Mouse (Mus musculus) intestine, embryonic 16.5 days (tissue): Measurements from ENCODE around the gene Slc29a1. TPM values are rescaled to one million over a fixed set of nuclear protein-coding genes. Genes with fewer than 3 reads are reported as not detected.

Experiments used
- ATAC-seq: fragments of 200-750 bp; cut with Nextera tagmentation; 2 replicates; pipeline ENCODE4 v1.8.0; 2017; ENCODE audit warnings: moderate TSS enrichment, moderate library complexity
- H3K27ac ChIP-seq: fragments of 300-500 bp; sonication (generic); 2 replicates; pipeline ENCODE4 v1.5.1; 2014; ENCODE audit warnings: mild to moderate bottlenecking, low read length
- H3K27me3 ChIP-seq: fragments of 300-500 bp; sonication (generic); replicated peaks from 2 replicates; pipeline ENCODE4 v1.6.1; 2014; ENCODE audit warnings: low read length, control low read depth, mixed read lengths; ENCODE audit not compliant: control insufficient read depth, insufficient read depth
- H3K36me3 ChIP-seq: fragments of 300-500 bp; sonication (generic); 2 replicates; pipeline ENCODE4 v1.6.1; 2014; ENCODE audit warnings: low read length, control low read depth; ENCODE audit not compliant: control insufficient read depth, insufficient read depth
- H3K4me1 ChIP-seq: fragments of 300-500 bp; sonication (generic); 2 replicates; pipeline ENCODE4 v1.6.1; 2014; ENCODE audit warnings: low read length, control low read depth, mixed read lengths; ENCODE audit not compliant: control insufficient read depth, insufficient read depth
- H3K4me2 ChIP-seq: fragments of 300-500 bp; sonication (generic); 2 replicates; pipeline ENCODE4 v1.6.1; 2014; ENCODE audit warnings: low read depth, low read length, control low read depth
- H3K4me3 ChIP-seq: fragments of 300-500 bp; sonication (generic); 2 replicates; pipeline ENCODE4 v1.5.1; 2014; ENCODE audit warnings: mild to moderate bottlenecking, low read length
- H3K9ac ChIP-seq: fragments of 300-500 bp; sonication (generic); 2 replicates; pipeline ENCODE4 v1.6.1; 2014; ENCODE audit warnings: low read depth, low read length
- H3K9me3 ChIP-seq: fragments of 300-500 bp; sonication (generic); 2 replicates; pipeline ENCODE4 v1.6.1; 2016; ENCODE audit warnings: low read length, control low read depth; ENCODE audit not compliant: control insufficient read depth
- WGBS: fragments of 180-500 bp; shearing (Covaris S2); extraction: QIAGEN DNeasy Blood & Tissue Kit; methylation state at CpG from one replicate; pipeline ENCODE4 v1.1.7; 2014; 5-methylcytosine and 5-hydroxymethylcytosine counted together
- polyA plus RNA-seq: library from polyadenylated mRNA; unstranded; fragments of >200 nt; fragmentation: Nextera tagmentation; extraction: Ambion mirVana; gene quantifications from 2 replicates; pipeline ENCODE4 v1.2.1, GENCODE M21; 2015

Slc29a1 gene
- polyA plus RNA-seq, 1 experiment from 2014 or later = 83.1 TPM

DNA sequence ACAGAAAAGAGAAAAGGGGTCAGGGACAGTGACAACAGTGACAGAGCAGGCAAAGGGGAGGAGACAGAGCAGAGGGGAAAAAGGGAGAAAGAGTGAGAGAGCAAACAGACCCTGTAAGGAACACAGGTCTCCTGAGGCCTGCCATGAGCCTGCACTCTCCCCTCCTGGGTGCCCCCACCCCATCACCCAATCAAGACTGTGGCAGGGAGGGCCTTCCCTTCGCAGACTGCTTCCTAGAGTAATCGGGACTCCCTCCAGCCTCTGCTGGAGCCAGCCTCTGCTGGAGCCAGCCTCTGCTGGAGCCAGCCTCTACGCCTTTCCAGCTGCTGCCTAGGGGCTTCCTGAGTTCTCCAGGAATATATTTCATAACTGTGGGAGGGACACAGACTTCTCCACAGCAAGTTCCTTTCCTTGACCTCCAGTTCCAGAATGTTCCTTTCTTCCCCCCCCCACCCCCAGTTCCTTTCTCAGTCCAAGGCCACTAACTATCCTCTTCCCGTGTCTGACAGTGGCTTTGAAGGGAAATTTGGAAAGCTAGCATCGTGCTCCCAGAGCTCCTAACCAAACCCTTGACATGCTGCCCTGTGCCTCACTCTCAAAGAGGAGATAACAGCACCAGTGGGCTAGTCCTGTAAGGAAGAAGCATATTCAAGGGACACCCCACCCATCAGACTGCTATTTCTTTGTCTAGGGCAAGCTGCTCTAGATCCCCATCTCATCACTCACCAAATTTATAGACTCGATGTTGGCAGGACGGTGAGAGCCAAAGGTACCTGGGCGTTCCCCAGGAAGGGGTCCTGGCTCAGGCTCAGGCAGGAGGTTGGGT lies 6.6 kb downstream of the Slc29a1 start:
- peak overlapping the region; percentile 51; the same call in 1 of the 2 replicates for H3K9ac ChIP-seq

DNA sequence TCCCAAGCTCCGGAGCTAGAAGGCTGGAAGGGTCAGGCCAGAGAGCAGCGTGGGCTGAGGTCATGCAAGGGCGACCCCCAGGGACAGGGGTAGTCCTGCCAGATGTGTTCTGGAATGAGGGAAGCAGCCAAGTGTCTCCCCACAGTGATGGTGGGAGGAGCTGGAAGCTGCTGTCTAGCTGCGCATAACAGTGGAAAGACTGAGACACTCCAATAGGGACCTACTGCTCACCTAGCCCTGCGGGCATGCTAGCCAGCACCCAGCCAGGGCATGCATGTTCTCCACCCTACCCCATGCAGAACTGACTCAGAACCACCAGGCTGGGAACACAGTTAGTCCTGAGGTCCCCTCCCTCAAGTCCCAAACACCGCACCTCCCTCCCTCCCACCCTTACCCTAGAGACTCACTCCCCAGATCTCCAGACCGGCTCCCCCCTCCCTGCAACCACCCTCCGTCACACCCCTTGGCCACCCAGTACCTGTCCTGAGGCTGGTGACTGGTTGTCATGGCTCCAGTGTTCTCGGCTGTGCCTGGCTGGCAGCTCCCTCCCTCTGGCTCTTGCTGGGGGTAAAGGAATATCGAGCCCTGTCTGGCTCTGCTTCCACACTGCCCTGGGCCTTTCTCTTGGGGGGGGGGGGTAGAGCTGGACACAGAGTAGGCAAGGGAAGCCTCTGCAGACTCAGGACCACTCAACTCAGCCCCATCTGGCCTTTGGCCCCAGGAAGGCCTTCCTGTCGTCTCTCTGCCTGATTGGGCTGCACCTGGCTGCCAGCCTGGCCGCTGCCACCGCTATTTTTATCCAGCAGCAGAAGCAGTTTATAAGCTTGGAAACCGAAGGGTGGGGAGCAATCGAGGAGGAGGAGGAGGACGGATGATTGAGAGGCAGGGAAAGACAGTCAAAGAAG lies 7.5 kb downstream of the Slc29a1 start:
- Histone ChIP-seq H3K9me3 (no peaks in the 10 kb centered on the region), H3K36me3 (peaks cover 4% of the 10 kb centered on the region; the same call in 1 of the 2 replicates), H3K27me3 (no peaks in the 10 kb centered on the region), H3K4me2 (peak overlapping the region; percentile 16; the same call in 1 of the 2 replicates), H3K27ac (peak overlapping the region; percentile 41; the same call in 1 of the 2 replicates), H3K4me3 (no peak overlapping the region), H3K4me1 (peaks cover 46% of the 10 kb centered on the region), H3K9ac (peak overlapping the region; percentile 48)
- no peak for ATAC-seq
- WGBS = 54% methylated on average over 16 of the region's 16 CpGs

More for the DNA sequence above, 6.6 kb downstream of the Slc29a1 start:
- Histone ChIP-seq H3K36me3 (peaks cover 4% of the 10 kb centered on the region; the same call in 1 of the 2 replicates), H3K4me2 (peak overlapping the region; percentile 30), H3K27ac (peak overlapping the region; percentile 41), H3K9me3 (no peaks in the 10 kb centered on the region), H3K4me1 (peaks cover 48% of the 10 kb centered on the region), H3K4me3 (0 out of 2 replicates have a peak overlapping the region, but pooled peaks have one; percentile 10), H3K27me3 (no peaks in the 10 kb centered on the region)
- 52% methylated on average over 8 of the region's 8 CpGs for WGBS
- ATAC-seq = no peak

GRCm38 (mm10) chr17:45590410-45590809 lies 9.0 kb downstream of the Slc29a1 start:
- 77% methylated on average over 6 of the region's 6 CpGs for WGBS

DNA sequence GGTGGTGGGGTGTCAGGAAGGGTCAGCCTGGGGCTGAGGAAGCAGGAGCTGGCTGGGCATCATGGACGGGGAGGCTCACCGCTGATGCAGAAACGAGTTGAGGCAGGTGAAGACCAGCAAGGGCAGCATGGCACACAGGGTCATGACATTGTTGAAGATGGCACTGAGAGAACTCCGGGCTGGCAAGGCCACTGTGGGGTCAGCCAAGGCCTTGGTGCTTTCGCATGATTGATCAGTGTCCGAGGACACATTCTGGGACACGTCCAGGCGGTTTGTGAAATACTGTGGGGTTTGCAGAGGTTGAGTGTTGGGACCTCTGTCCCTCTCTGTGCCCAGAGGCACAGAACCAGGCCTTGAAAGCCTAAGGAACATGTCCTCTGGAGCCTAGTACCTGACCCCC lies 9.6 kb downstream of the Slc29a1 start:
- WGBS = 94% methylated on average over 8 of the region's 8 CpGs
- Histone ChIP-seq H3K27ac (no peak overlapping the region), H3K4me1 (peaks cover 42% of the 10 kb centered on the region), H3K9me3 (no peaks in the 10 kb centered on the region), H3K27me3 (no peaks in the 10 kb centered on the region), H3K4me3 (no peak overlapping the region), H3K36me3 (peaks cover 4% of the 10 kb centered on the region), H3K4me2 (no peak overlapping the region), H3K9ac (no peak overlapping the region)
- no peak for ATAC-seq

More at GRCm38 (mm10) chr17:45590410-45590809, 9.0 kb downstream of the Slc29a1 start:
- no peak overlapping the region for H3K4me2 ChIP-seq
- no peak overlapping the region for H3K4me3 ChIP-seq
- no peaks in the 10 kb centered on the region for H3K9me3 ChIP-seq
- no peak overlapping the region for H3K27ac ChIP-seq
- H3K27me3 ChIP-seq = no peaks in the 10 kb centered on the region
- peaks cover 40% of the 10 kb centered on the region for H3K4me1 ChIP-seq
- ATAC-seq = no peak
- no peak overlapping the region for H3K9ac ChIP-seq
- peaks cover 4% of the 10 kb centered on the region for H3K36me3 ChIP-seq

DNA sequence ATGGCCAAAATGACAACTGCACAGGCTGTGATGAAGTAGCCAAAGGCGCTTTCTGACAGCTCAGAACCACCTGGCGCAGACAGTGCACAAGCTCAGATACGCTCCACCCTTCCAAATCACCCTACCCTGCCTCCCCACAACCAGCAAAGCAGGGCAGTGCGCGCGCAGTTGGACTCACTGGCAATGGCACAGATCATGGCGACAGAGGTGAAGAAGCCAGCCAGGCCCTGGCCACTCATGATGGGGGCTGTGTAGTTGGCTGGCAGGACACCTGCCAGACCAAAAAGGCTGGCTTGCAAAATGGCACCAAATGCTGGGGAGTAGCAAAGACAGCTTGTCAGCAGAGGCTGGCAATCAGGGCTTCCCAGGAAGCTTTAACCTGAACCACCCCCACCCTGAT lies 10.2 kb downstream of the Slc29a1 start:
- H3K9ac ChIP-seq = no peak overlapping the region
- no peaks in the 10 kb centered on the region for H3K27me3 ChIP-seq
- 95% methylated on average over 7 of the region's 7 CpGs for WGBS
- peaks cover 4% of the 10 kb centered on the region for H3K36me3 ChIP-seq
- no peak overlapping the region for H3K4me3 ChIP-seq
- no peak for ATAC-seq
- no peaks in the 10 kb centered on the region for H3K9me3 ChIP-seq
- H3K27ac ChIP-seq = no peak overlapping the region
- peaks cover 42% of the 10 kb centered on the region for H3K4me1 ChIP-seq
- H3K4me2 ChIP-seq = no peak overlapping the region

DNA sequence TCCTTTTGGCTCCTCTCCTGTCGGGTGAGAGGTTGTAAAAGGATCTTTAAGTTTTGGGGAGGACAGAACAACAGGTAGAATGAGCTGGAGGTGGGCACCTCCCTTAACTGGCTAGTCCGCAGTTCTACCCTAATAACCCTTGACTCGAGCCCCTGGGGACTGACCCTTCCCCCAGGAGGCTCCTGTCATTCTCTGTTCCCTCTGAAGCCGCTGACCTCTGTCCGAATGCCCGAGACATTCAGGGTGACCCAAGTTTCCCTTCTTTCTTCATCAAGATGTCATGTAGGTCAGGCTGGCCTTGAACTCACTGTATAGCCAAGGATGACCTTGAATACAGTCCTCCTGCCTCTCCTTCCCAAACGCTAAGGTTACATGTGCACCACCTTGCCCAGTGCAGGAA lies 11.0 kb downstream of the Slc29a1 start:
- no peak for ATAC-seq
- Histone ChIP-seq H3K9me3 (no peaks in the 10 kb centered on the region), H3K36me3 (peaks cover 4% of the 10 kb centered on the region), H3K4me1 (peaks cover 35% of the 10 kb centered on the region), H3K9ac (no peak overlapping the region), H3K27me3 (no peaks in the 10 kb centered on the region), H3K27ac (no peak overlapping the region), H3K4me2 (no peak overlapping the region), H3K4me3 (no peak overlapping the region)
- WGBS = 89% methylated on average over 7 of the region's 7 CpGs

- H3K27ac ChIP-seq = no peak overlapping the region
- 95% methylated on average over 3 of the region's 3 CpGs for WGBS
- H3K4me2 ChIP-seq = no peak overlapping the region
These were observed 13.0 kb downstream of the Slc29a1 start for GRCm38 (mm10) chr17:45586449-45586837.

GRCm38 (mm10) chr17:45585725-45586448 lies 13.5 kb downstream of the Slc29a1 start:
- peaks cover 23% of the 10 kb centered on the region for H3K4me1 ChIP-seq
- 67% methylated on average over 23 of the region's 23 CpGs for WGBS
- H3K27me3 ChIP-seq = no peaks in the 10 kb centered on the region
- peak overlapping the region; percentile 50; the same call in 1 of the 2 replicates for H3K9ac ChIP-seq
- H3K4me3 ChIP-seq = no peak overlapping the region
- ATAC-seq = no peak
- H3K36me3 ChIP-seq = peaks cover 4% of the 10 kb centered on the region
- no peaks in the 10 kb centered on the region for H3K9me3 ChIP-seq
- H3K27ac ChIP-seq = peak overlapping the region; percentile 88
- H3K4me2 ChIP-seq = no peak overlapping the region

More at GRCm38 (mm10) chr17:45586449-45586837, 13.0 kb downstream of the Slc29a1 start:
- Histone ChIP-seq H3K9ac (no peak overlapping the region), H3K4me3 (no peak overlapping the region), H3K4me1 (peaks cover 19% of the 10 kb centered on the region), H3K9me3 (no peaks in the 10 kb centered on the region), H3K27me3 (no peaks in the 10 kb centered on the region), H3K36me3 (peaks cover 4% of the 10 kb centered on the region)
- no peak for ATAC-seq
